Mouse (Mus musculus) embryonic fibroblast, embryonic 13.5 days (primary cell): ENCODE measurements around the gene Dnmt3l.
"Not testable (repeated sequence)": the region's sequence is repeated elsewhere in the genome, so short reads cannot be mapped to it uniquely, and the experiment has no call there.

Experiments used
- CTCF ChIP-seq: IDR thresholded peaks from 2 replicates; pipeline ENCODE4 v1.5.1; 2011; ENCODE audit warnings: mild to moderate bottlenecking, control low read depth, low read length, moderate library complexity, borderline replicate concordance; ENCODE audit not compliant: insufficient read depth
- POLR2A ChIP-seq: IDR thresholded peaks from 2 replicates; pipeline ENCODE4 v1.6.1; 2011; ENCODE audit warnings: low read depth, mild to moderate bottlenecking, control low read depth, low read length, moderate library complexity

GRCm38 (mm10) chr10:78011116-78011515, 30.6 kb upstream of the Dnmt3l start:
- not testable (repeated sequence) for TF ChIP-seq CTCF, POLR2A
